Mouse (Mus musculus) forebrain, embryonic 16.5 days (tissue): Measurements from ENCODE around the gene Olfr874. TPM values are rescaled to one million over a fixed set of nuclear protein-coding genes. Genes with fewer than 3 reads are reported as not detected.

Source experiments
- ATAC-seq: fragments of 200-750 bp; cut with Nextera tagmentation; 2 replicates; pipeline ENCODE4 v1.8.0; 2017; ENCODE audit warnings: mild to moderate bottlenecking, moderate library complexity
- H3K27ac ChIP-seq: fragments of 300-500 bp; sonication (generic); 2 replicates; pipeline ENCODE4 v1.5.1; 2014; ENCODE audit warnings: low read length, control low read depth
- H3K27me3 ChIP-seq: fragments of 300-500 bp; sonication (generic); replicated peaks from 2 replicates; pipeline ENCODE4 v1.6.1; 2014; ENCODE audit warnings: low read length; ENCODE audit not compliant: control insufficient read depth, insufficient read depth
- H3K36me3 ChIP-seq: fragments of 300-500 bp; sonication (generic); 2 replicates; pipeline ENCODE4 v1.6.1; 2014; ENCODE audit not compliant: control insufficient read depth, insufficient read depth
- H3K4me1 ChIP-seq: fragments of 300-500 bp; sonication (generic); replicated peaks from 2 replicates; pipeline ENCODE4 v1.6.1; 2014; ENCODE audit warnings: low read length; ENCODE audit not compliant: control insufficient read depth, insufficient read depth
- H3K4me2 ChIP-seq: fragments of 300-500 bp; sonication (generic); 2 replicates; pipeline ENCODE4 v1.6.1; 2014; ENCODE audit warnings: mild to moderate bottlenecking, low read length, control low read depth
- H3K4me3 ChIP-seq: fragments of 300-500 bp; sonication (generic); replicated peaks from 2 replicates; pipeline ENCODE4 v1.5.1; 2014; ENCODE audit warnings: mild to moderate bottlenecking, low read length, control low read depth
- H3K9ac ChIP-seq: fragments of 300-500 bp; sonication (generic); replicated peaks from 2 replicates; pipeline ENCODE4 v1.6.1; 2014; ENCODE audit warnings: low read depth, low read length, control low read depth
- H3K9me3 ChIP-seq: fragments of 300-500 bp; sonication (generic); 2 replicates; pipeline ENCODE4 v1.6.1; 2016; ENCODE audit warnings: low read length; ENCODE audit not compliant: control insufficient read depth
- WGBS: fragments of 180-500 bp; shearing (Covaris S2); extraction: QIAGEN DNeasy Blood & Tissue Kit; methylation state at CpG from one replicate; pipeline ENCODE4 v1.1.7; 2014; 5-methylcytosine and 5-hydroxymethylcytosine counted together
- polyA plus RNA-seq: library from polyadenylated mRNA; unstranded; fragments of >200 nt; fragmentation: Nextera tagmentation; extraction: Ambion mirVana; gene quantifications from 2 replicates; pipeline ENCODE4 v1.2.1, GENCODE M21; 2015

Olfr874 gene
- not detected in 2 replicates for polyA plus RNA-seq

DNA sequence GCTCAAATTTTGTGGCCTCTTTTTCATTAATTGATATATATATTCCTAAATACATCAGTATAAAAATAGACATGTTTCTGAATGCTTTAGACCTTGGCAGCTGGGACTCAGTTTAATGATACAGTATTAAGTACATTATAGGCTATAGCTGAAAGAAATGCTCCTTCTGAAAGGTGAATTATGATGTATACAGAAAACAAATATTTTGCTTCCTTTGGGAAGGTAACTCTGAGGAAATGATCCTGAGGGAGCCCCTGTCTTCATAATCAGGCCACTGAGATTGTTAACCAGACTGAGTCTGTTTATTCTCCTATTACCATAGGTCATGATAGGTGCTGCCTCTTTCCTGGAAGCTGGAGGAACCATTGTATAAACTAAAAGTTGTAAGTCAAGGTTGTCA lies at the start of gene Olfr874:
Gene Olfr874 (plus strand): TSS at position 301 of the 400 bp plus-strand sequence.
- H3K27ac ChIP-seq = no peak within 1 kb of the TSS
- no peak within 1 kb of the TSS for H3K4me3 ChIP-seq
- no peaks in the 10 kb centered on the region for H3K27me3 ChIP-seq
- H3K4me2 ChIP-seq = no peak within 1 kb of the TSS
- H3K4me1 ChIP-seq = no peaks in the 10 kb centered on the region
- ATAC-seq = no peak
- no peaks in the 10 kb centered on the region for H3K36me3 ChIP-seq
- no peaks in the 10 kb centered on the region for H3K9me3 ChIP-seq
- H3K9ac ChIP-seq = no peak within 1 kb of the TSS

DNA sequence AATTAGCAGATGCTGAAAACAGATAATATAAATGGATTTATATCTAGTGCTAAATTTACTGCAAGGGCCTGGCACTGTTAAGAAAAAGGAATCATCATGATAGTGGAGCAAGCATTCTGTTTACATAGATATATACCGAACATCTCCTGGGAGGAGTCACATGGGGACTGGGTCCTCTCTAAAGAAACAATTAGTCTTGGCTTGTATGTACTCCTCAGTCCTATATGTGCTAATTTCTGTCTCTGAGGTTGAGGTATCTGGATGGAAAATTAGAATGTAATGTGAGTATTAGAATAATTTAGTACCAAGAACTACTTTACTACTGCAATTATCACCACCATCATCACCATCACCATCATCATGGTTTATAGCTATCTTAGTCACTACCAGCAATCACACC lies 28.8 kb upstream of the Olfr874 start, which contains the start of gene Olfr160:
Gene Olfr160 (minus strand): TSS at position 101 of the 400 bp plus-strand sequence.
- 96% methylated on average over 1 of the region's 1 CpGs for WGBS
- ATAC-seq = no peak
- no peak within 1 kb of the TSS for H3K4me3 ChIP-seq

DNA sequence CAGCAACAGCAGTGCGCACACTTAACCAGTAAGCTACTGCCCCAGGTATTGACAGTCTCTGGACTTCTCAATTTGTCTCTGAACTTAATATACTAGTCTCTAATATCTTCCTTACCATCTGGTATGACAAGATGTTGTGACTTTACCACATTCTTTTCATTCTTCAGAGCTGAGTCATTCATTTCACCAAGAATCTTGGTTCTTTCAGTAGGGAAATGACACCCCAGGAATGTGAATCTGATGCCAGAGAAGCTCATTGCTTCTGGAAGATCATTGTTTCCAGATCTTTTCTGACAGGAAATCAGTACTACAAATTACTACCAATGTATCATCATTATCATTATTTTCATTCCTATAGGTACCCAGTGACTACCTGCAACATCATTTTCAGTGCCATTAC lies 10.6 kb upstream of the Olfr874 start:
- Histone ChIP-seq H3K27me3 (no peaks in the 10 kb centered on the region), H3K36me3 (no peaks in the 10 kb centered on the region), H3K4me3 (no peak overlapping the region), H3K9ac (no peak overlapping the region), H3K9me3 (no peaks in the 10 kb centered on the region), H3K4me1 (no peaks in the 10 kb centered on the region), H3K27ac (no peak overlapping the region), H3K4me2 (no peak overlapping the region)
- WGBS = 94% methylated on average over 1 of the region's 1 CpGs
- ATAC-seq = no peak

More for the DNA sequence above, 28.8 kb upstream of the Olfr874 start, which contains the start of gene Olfr160:
- Histone ChIP-seq H3K27me3 (no peaks in the 10 kb centered on the region), H3K9me3 (no peaks in the 10 kb centered on the region), H3K27ac (no peak within 1 kb of the TSS), H3K36me3 (no peaks in the 10 kb centered on the region), H3K9ac (no peak within 1 kb of the TSS), H3K4me1 (no peaks in the 10 kb centered on the region), H3K4me2 (no peak within 1 kb of the TSS)

DNA sequence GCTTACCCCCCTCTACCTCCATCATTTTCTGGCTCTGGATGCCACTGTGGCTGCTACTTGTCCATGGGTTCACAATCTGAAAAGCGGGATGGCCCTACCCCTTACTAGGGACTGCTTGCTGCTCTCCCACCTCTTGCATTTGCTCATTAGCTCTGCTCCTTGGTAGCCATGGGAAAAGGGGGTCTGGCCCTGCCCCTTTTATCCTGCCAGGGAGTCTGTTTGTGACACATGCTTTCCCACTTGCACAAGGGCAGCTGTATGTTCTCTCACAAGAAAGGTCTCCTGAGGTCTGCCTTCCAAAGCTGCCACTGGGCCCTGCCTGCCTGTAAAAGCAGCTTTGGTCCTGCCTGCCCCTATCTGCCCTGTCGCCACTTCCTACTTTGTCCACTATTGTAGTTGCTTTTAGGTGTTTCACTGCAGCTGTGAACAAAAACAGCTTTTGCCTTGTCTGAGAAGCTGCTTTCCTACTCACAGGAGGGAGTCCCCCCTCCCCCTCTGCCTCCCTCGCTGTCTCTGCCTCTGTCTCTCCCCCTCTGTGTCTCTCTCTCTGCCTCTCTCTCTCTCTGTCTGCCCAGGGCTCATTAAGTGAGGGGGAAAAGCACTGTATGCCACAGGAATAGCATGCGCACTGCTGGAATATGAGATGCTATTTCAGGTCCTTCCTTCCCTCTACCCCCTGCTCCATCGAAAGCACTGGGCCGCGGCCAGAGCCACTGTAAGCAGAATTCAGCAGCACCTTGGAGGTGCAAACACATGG lies 5.6 kb downstream of the Olfr874 start:
- ATAC-seq = peak; percentile 86
- Histone ChIP-seq H3K4me1 (peaks cover 9% of the 10 kb centered on the region), H3K9ac (peak overlapping the region; percentile 17; the same call in 1 of the 2 replicates), H3K27me3 (no peaks in the 10 kb centered on the region), H3K4me3 (no peak overlapping the region), H3K36me3 (no peaks in the 10 kb centered on the region), H3K4me2 (0 out of 2 replicates have a peak overlapping the region, but pooled peaks have one; percentile 16), H3K27ac (no peak overlapping the region; the same call in 1 of the 2 replicates), H3K9me3 (no peaks in the 10 kb centered on the region)
- 21% methylated on average over 7 of the region's 7 CpGs for WGBS

DNA sequence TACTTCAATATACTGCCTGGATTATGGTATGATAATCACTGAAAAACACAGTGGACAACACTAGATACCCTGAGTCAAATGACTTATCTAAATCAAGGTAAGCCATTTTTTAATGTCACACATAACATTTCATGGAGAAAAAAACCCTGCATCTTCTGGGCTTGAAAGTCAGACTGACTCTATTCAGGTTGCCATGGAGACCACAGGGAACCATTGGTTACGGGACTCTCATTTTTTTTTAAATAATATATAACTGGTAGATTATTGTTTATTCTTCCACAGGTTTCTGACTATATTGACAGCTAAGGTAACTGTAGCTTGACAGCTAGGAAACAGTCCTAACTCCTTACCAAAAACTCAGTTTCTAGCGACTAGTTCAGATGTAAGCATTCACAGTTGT lies 6.6 kb downstream of the Olfr874 start:
- no peak for ATAC-seq

DNA sequence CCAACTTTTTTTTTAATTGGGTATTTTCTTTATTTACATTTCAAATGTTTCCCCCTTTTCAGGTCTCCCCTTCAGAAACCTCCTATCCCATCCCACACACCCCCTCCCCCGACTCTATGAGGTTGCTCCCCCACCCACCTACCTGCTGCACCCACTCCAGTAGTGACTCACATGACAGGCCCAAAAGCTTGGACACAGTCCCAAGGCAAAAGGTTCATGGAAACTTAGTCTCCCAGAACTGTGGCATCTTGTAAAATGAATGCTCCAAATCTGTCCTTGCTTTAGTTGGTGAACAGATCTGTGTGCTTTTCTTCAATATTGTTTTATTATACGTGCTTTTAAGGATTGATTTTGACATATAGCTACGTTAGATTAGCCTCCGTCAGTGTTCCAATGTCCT lies 7.1 kb downstream of the Olfr874 start:
- H3K9me3 ChIP-seq = no peaks in the 10 kb centered on the region
- ATAC-seq = no peak
- no peak overlapping the region for H3K4me3 ChIP-seq
- H3K27ac ChIP-seq = no peak overlapping the region
- no peak overlapping the region for H3K4me2 ChIP-seq
- H3K27me3 ChIP-seq = no peaks in the 10 kb centered on the region
- peaks cover 9% of the 10 kb centered on the region for H3K4me1 ChIP-seq
- WGBS = 57% methylated on average over 4 of the region's 4 CpGs
- no peaks in the 10 kb centered on the region for H3K36me3 ChIP-seq
- no peak overlapping the region for H3K9ac ChIP-seq

More for the DNA sequence above, 6.6 kb downstream of the Olfr874 start:
- Histone ChIP-seq H3K4me1 (peaks cover 9% of the 10 kb centered on the region), H3K4me3 (no peak overlapping the region), H3K4me2 (no peak overlapping the region), H3K27ac (no peak overlapping the region), H3K9ac (no peak overlapping the region), H3K9me3 (no peaks in the 10 kb centered on the region), H3K36me3 (no peaks in the 10 kb centered on the region), H3K27me3 (no peaks in the 10 kb centered on the region)
- WGBS = 55% methylated on average over 2 of the region's 2 CpGs

DNA sequence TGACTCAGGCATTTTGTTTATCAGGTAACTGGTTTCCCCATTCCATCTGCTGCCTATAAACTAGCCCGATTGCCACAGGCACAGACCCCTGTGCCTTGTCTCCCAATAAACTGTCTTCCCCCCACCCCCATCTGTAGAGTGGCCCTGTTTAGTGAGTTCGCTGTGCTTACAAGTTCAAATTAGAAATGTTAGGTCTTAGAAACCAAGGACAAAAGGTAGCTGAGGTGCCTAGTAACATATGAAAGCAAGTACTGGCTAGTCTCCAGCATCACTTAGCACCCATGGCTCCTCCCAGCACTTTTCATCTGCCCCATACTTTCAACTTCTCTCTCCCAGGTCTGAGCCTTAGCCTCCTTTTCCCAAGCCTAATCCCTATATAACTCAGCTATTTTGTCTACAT lies 16.8 kb downstream of the Olfr874 start:
- H3K27me3 ChIP-seq = no peaks in the 10 kb centered on the region
- no peak overlapping the region for H3K4me3 ChIP-seq
- peak; percentile 66 for ATAC-seq
- WGBS = 45% methylated on average over 2 of the region's 2 CpGs
- H3K9ac ChIP-seq = no peak overlapping the region
- H3K4me1 ChIP-seq = 0 out of 2 replicates have a peak, but pooled peaks cover 2% of the 10 kb centered on the region
- H3K27ac ChIP-seq = no peak overlapping the region
- H3K4me2 ChIP-seq = no peak overlapping the region
- H3K36me3 ChIP-seq = no peaks in the 10 kb centered on the region
- H3K9me3 ChIP-seq = no peaks in the 10 kb centered on the region

DNA sequence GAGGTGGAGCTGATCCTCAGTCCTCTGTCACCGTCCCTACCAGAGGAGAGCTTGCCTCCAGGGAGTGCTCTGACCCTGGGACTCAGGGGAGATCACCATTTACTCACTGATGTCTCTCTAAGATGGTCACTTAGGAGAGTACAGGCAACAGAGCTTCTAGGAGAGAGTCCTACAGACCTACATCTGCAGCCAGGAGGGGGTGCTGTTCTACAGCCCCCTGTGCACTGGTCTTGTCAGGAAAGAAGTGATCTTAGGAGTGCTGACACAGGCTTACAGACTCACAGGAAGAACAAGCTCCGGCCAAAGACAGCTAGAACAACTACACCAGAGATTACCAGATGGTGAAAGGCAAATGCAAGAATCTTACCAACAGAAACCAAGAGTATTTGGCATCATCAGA lies 17.6 kb downstream of the Olfr874 start:
- H3K4me2 ChIP-seq = no peak overlapping the region
- H3K27me3 ChIP-seq = no peaks in the 10 kb centered on the region
- H3K27ac ChIP-seq = no peak overlapping the region
- H3K4me3 ChIP-seq = no peak overlapping the region
- H3K36me3 ChIP-seq = no peaks in the 10 kb centered on the region
- WGBS = 61% methylated on average over 2 of the region's 2 CpGs
- no peak overlapping the region for H3K9ac ChIP-seq
- H3K4me1 ChIP-seq = 0 out of 2 replicates have a peak, but pooled peaks cover 2% of the 10 kb centered on the region
- no peaks in the 10 kb centered on the region for H3K9me3 ChIP-seq
- ATAC-seq = no peak

DNA sequence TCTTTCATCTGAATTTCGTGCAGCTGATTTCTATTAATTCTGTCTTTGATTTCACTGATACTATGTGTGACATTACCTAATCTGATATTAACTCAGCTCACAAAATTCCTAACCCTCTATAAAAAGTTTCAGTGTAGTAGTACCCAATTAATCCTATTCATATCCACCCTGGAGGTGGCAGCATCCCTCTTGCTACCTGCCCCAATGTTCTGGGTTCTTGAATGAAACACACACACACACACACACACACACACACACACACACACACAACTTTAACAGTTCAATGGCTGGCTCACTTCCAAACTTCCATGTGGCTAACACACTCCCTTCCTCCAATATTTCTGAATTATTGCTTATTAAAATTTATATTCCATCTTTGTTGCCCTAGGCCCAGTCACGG lies 25.8 kb downstream of the Olfr874 start:
- H3K4me2 ChIP-seq = no peak overlapping the region
- WGBS = 83% methylated on average over 2 of the region's 2 CpGs
- no peaks in the 10 kb centered on the region for H3K36me3 ChIP-seq
- H3K27ac ChIP-seq = no peak overlapping the region
- no peaks in the 10 kb centered on the region for H3K9me3 ChIP-seq
- no peaks in the 10 kb centered on the region for H3K27me3 ChIP-seq
- no peak overlapping the region for H3K4me3 ChIP-seq
- ATAC-seq = no peak
- H3K9ac ChIP-seq = no peak overlapping the region
- no peaks in the 10 kb centered on the region for H3K4me1 ChIP-seq
